Mouse (Mus musculus) brown adipose tissue, adult 24 weeks (tissue): Measurements from ENCODE around the gene Hivep1. TPM values are rescaled to one million over a fixed set of nuclear protein-coding genes. Genes with fewer than 3 reads are reported as not detected.

Source experiments
- H3K27ac ChIP-seq: fragments of 200-500 bp; replicated peaks from 2 replicates; pipeline ENCODE4 v1.5.1; 2012; ENCODE audit warnings: low read depth, mild to moderate bottlenecking, low read length
- H3K4me1 ChIP-seq: fragments of 200-500 bp; 2 replicates; pipeline ENCODE4 v1.6.1; 2012; ENCODE audit warnings: low read length, mixed read lengths; ENCODE audit not compliant: control insufficient read depth, insufficient read depth, insufficient read length
- H3K4me3 ChIP-seq: fragments of 200-500 bp; 2 replicates; pipeline ENCODE4 v1.5.1; 2012; ENCODE audit warnings: low read depth, mild to moderate bottlenecking, low read length, moderate library complexity; ENCODE audit not compliant: insufficient read depth
- polyA plus RNA-seq: library from polyadenylated mRNA; stranded (reverse); fragments of >200 nt; gene quantifications from 2 replicates; pipeline ENCODE4 v1.2.4, GENCODE M21; 2012; ENCODE audit not compliant: missing spikeins, insufficient read depth, insufficient read length

The Hivep1 gene
- polyA plus RNA-seq, 1 experiment, result 16.4 TPM

- no peaks in the 10 kb centered on the region for H3K4me1 ChIP-seq
- no peak overlapping the region for H3K4me3 ChIP-seq
- no peak overlapping the region for H3K27ac ChIP-seq
Observed at GRCm38 (mm10) chr13:42193016-42193415, 141.2 kb downstream of the Hivep1 start.

GRCm38 (mm10) chr13:42195671-42196070 is 143.8 kb downstream of the Hivep1 start:
- Histone ChIP-seq H3K4me1 (no peaks in the 10 kb centered on the region), H3K27ac (no peak overlapping the region), H3K4me3 (no peak overlapping the region)

- no peak overlapping the region for H3K27ac ChIP-seq
- H3K4me3 ChIP-seq, result no peak overlapping the region
- H3K4me1 ChIP-seq, result no peaks in the 10 kb centered on the region
Observed at GRCm38 (mm10) chr13:42197656-42198055, 145.8 kb downstream of the Hivep1 start.

GRCm38 (mm10) chr13:42213556-42213955 is 161.7 kb downstream of the Hivep1 start:
- H3K4me3 ChIP-seq, result no peak overlapping the region
- no peaks in the 10 kb centered on the region for H3K4me1 ChIP-seq
- H3K27ac ChIP-seq, result no peak overlapping the region

- H3K27ac ChIP-seq, result no peak overlapping the region
- no peaks in the 10 kb centered on the region for H3K4me1 ChIP-seq
- H3K4me3 ChIP-seq, result no peak overlapping the region
Observed at GRCm38 (mm10) chr13:42222401-42222800, 170.6 kb downstream of the Hivep1 start.

GRCm38 (mm10) chr13:42228849-42229248 is 177.0 kb downstream of the Hivep1 start:
- no peak overlapping the region for H3K27ac ChIP-seq
- no peaks in the 10 kb centered on the region for H3K4me1 ChIP-seq

GRCm38 (mm10) chr13:42233741-42234419 is 182.1 kb downstream of the Hivep1 start:
- no peaks in the 10 kb centered on the region for H3K4me1 ChIP-seq
- H3K27ac ChIP-seq, result no peak overlapping the region
- no peak overlapping the region for H3K4me3 ChIP-seq

More at GRCm38 (mm10) chr13:42228849-42229248, 177.0 kb downstream of the Hivep1 start:
- H3K4me3 ChIP-seq, result no peak overlapping the region

- H3K4me3 ChIP-seq, result no peak overlapping the region
- no peak overlapping the region for H3K27ac ChIP-seq
- H3K4me1 ChIP-seq, result no peaks in the 10 kb centered on the region
Observed at GRCm38 (mm10) chr13:42238520-42238919, 186.7 kb downstream of the Hivep1 start.

- H3K4me1 ChIP-seq, result no peaks in the 10 kb centered on the region
- H3K4me3 ChIP-seq, result no peak overlapping the region
- H3K27ac ChIP-seq, result no peak overlapping the region
Observed at GRCm38 (mm10) chr13:42242131-42242530, 190.3 kb downstream of the Hivep1 start.

Other genes with a start within 250 kb of the Hivep1 start
- gene Adtrp, start 204.3 kb upstream of the Hivep1 start, polyA plus RNA-seq, result 103 and 115 TPM in 2 replicates
- 0.88 and 3.1 TPM in 2 replicates for gene Edn1, start 249.5 kb downstream of the Hivep1 start, polyA plus RNA-seq